Mouse (Mus musculus) stomach, postnatal 0 days (tissue): Measurements from ENCODE around the gene Ulk3. TPM values are rescaled to one million over a fixed set of nuclear protein-coding genes. Genes with fewer than 3 reads are reported as not detected.

ENCODE experiments used
- ATAC-seq: fragments of 200-750 bp; cut with Nextera tagmentation; 2 replicates; pipeline ENCODE4 v1.8.0; 2017; ENCODE audit not compliant: low FRiP score, low TSS enrichment
- DNase-seq: peaks from one replicate; pipeline ENCODE4 v3.0.0-alpha.2; 2016; ENCODE audit warnings: low spot score
- H3K27ac ChIP-seq: fragments of 300-500 bp; sonication (generic); replicated peaks from 2 replicates; pipeline ENCODE4 v1.5.1; 2014; ENCODE audit warnings: mild to moderate bottlenecking, control low read depth
- H3K27me3 ChIP-seq: fragments of 300-500 bp; sonication (generic); 2 replicates; pipeline ENCODE4 v1.6.1; 2014; ENCODE audit warnings: low read length; ENCODE audit not compliant: control insufficient read depth, insufficient read depth
- H3K36me3 ChIP-seq: fragments of 300-500 bp; sonication (generic); 2 replicates; pipeline ENCODE4 v1.6.1; 2014; ENCODE audit warnings: low read length, mixed read lengths; ENCODE audit not compliant: control insufficient read depth, insufficient read depth
- H3K4me1 ChIP-seq: fragments of 300-500 bp; sonication (generic); replicated peaks from 2 replicates; pipeline ENCODE4 v1.6.1; 2014; ENCODE audit warnings: antibody characterized with exemption; ENCODE audit not compliant: control insufficient read depth, insufficient read depth
- H3K4me2 ChIP-seq: fragments of 300-500 bp; sonication (generic); replicated peaks from 2 replicates; pipeline ENCODE4 v1.6.1; 2014; ENCODE audit warnings: low read depth, mild to moderate bottlenecking, control low read depth, moderate library complexity
- H3K4me3 ChIP-seq: fragments of 300-500 bp; sonication (generic); 2 replicates; pipeline ENCODE4 v1.5.1; 2014; ENCODE audit warnings: low read depth, low read length, control low read depth
- H3K9ac ChIP-seq: fragments of 300-500 bp; sonication (generic); 2 replicates; pipeline ENCODE4 v1.6.1; 2014; ENCODE audit warnings: mild to moderate bottlenecking, low read length, control low read depth, mixed read lengths
- H3K9me3 ChIP-seq: fragments of 300-500 bp; sonication (generic); 2 replicates; pipeline ENCODE4 v1.6.1; 2016; ENCODE audit warnings: low read length; ENCODE audit not compliant: control insufficient read depth
- CTCF ChIP-seq: IDR thresholded peaks from 2 replicates; pipeline ENCODE4 v1.5.1; 2016; ENCODE audit warnings: antibody characterized with exemption, low read depth, mild to moderate bottlenecking, moderate library complexity
- EP300 ChIP-seq: optimal IDR thresholded peaks from 2 replicates; pipeline ENCODE3; 2016; ENCODE audit warnings: antibody characterized with exemption
- WGBS: fragments of 180-500 bp; shearing (Covaris S2); extraction: QIAGEN DNeasy Blood & Tissue Kit; methylation state at CpG from one replicate; pipeline ENCODE4 v1.1.7; 2014; 5-methylcytosine and 5-hydroxymethylcytosine counted together
- polyA plus RNA-seq: library from polyadenylated mRNA; unstranded; fragments of >200 nt; fragmentation: Nextera tagmentation; extraction: Ambion mirVana; gene quantifications from 2 replicates; pipeline ENCODE4 v1.2.1, GENCODE M21; 2015

The Ulk3 gene
- polyA plus RNA-seq, 1 experiment from 2014 or later = 8.4 TPM

- H3K9me3 ChIP-seq = no peaks in the 10 kb centered on the region
- H3K27me3 ChIP-seq = no peaks in the 10 kb centered on the region
- TF ChIP-seq CTCF = no peak
- TF ChIP-seq EP300 = no peak
- no peak overlapping the region for H3K4me3 ChIP-seq
- ATAC-seq (no peak), DNase-seq (no peak)
- H3K4me1 ChIP-seq = no peaks in the 10 kb centered on the region; the same call in 1 of the 2 replicates
- peaks cover 6% of the 10 kb centered on the region; the same call in 1 of the 2 replicates for H3K36me3 ChIP-seq
- no peak overlapping the region for H3K27ac ChIP-seq
- no peak overlapping the region for H3K4me2 ChIP-seq
- 99% methylated on average over 4 of the region's 4 CpGs for WGBS
- no peak overlapping the region for H3K9ac ChIP-seq
Measured at GRCm38 (mm10) chr9:57549186-57549585, 40.1 kb upstream of the Ulk3 start.

GRCm38 (mm10) chr9:57550126-57550862, 39.0 kb upstream of the Ulk3 start:
- Histone ChIP-seq H3K36me3 (peaks cover 6% of the 10 kb centered on the region; the same call in 1 of the 2 replicates), H3K27me3 (no peaks in the 10 kb centered on the region), H3K9ac (no peak overlapping the region), H3K4me2 (no peak overlapping the region), H3K27ac (peak overlapping the region; percentile 56), H3K4me1 (no peaks in the 10 kb centered on the region; the same call in 1 of the 2 replicates), H3K9me3 (no peaks in the 10 kb centered on the region), H3K4me3 (no peak overlapping the region)
- 64% methylated on average over 11 of the region's 11 CpGs for WGBS
- TF ChIP-seq CTCF (no peak), EP300 (no peak)
- ATAC-seq (peak; percentile 56), DNase-seq (peak; percentile 62)

GRCm38 (mm10) chr9:57552139-57552887, 36.9 kb upstream of the Ulk3 start, which contains the start of gene Mpi:
Gene Mpi (minus strand): TSS chr9:57552763.
- H3K4me3 ChIP-seq = peak within 1 kb of the TSS; percentile 63
- H3K4me2 ChIP-seq = peak within 1 kb of the TSS; percentile 78
- no peaks in the 10 kb centered on the region for H3K9me3 ChIP-seq
- H3K27ac ChIP-seq = no peak within 1 kb of the TSS
- H3K27me3 ChIP-seq = no peaks in the 10 kb centered on the region
- WGBS = 3% methylated on average over 28 of the region's 28 CpGs
- ATAC-seq (no peak), DNase-seq (peak; percentile 69)
- peak within 1 kb of the TSS; percentile 67 for H3K9ac ChIP-seq
- no peaks in the 10 kb centered on the region; the same call in 1 of the 2 replicates for H3K4me1 ChIP-seq
- TF ChIP-seq CTCF (no peak), EP300 (no peak)
- peaks cover 6% of the 10 kb centered on the region; the same call in 1 of the 2 replicates for H3K36me3 ChIP-seq

- DNase-seq (no peak), ATAC-seq (no peak)
- no peak overlapping the region for H3K9ac ChIP-seq
- WGBS = 77% methylated on average over 11 of the region's 11 CpGs
- H3K9me3 ChIP-seq = no peaks in the 10 kb centered on the region
- H3K4me1 ChIP-seq = no peaks in the 10 kb centered on the region; the same call in 1 of the 2 replicates
- H3K36me3 ChIP-seq = peaks cover 6% of the 10 kb centered on the region; the same call in 1 of the 2 replicates
- no peak overlapping the region for H3K4me3 ChIP-seq
- no peak overlapping the region for H3K27ac ChIP-seq
- TF ChIP-seq CTCF = no peak
- no peak for TF ChIP-seq EP300
- no peaks in the 10 kb centered on the region for H3K27me3 ChIP-seq
- no peak overlapping the region for H3K4me2 ChIP-seq
Measured at GRCm38 (mm10) chr9:57553119-57553518, 36.1 kb upstream of the Ulk3 start.

GRCm38 (mm10) chr9:57554753-57555152, 34.5 kb upstream of the Ulk3 start:
- no peaks in the 10 kb centered on the region; the same call in 1 of the 2 replicates for H3K4me1 ChIP-seq
- H3K9me3 ChIP-seq = no peaks in the 10 kb centered on the region
- TF ChIP-seq CTCF = no peak
- no peak for TF ChIP-seq EP300
- no peaks in the 10 kb centered on the region for H3K27me3 ChIP-seq
- H3K36me3 ChIP-seq = no peaks in the 10 kb centered on the region
- 50% methylated on average over 3 of the region's 3 CpGs for WGBS
- H3K4me3 ChIP-seq = no peak overlapping the region
- no peak overlapping the region for H3K4me2 ChIP-seq
- H3K9ac ChIP-seq = no peak overlapping the region
- no peak overlapping the region for H3K27ac ChIP-seq
- DNase-seq = no peak
- ATAC-seq = no peak
